Mouse (Mus musculus): ENCODE results near the gene Fbxw27. TPM values are rescaled to one million over a fixed set of nuclear protein-coding genes. Genes with fewer than 3 reads are reported as not detected.
"Not testable (repeated sequence)": the region's sequence is repeated elsewhere in the genome, so short reads cannot be mapped to it uniquely, and the experiment has no call there.

The Fbxw27 gene
- polyA plus RNA-seq, 1 experiment = not detected

DNA sequence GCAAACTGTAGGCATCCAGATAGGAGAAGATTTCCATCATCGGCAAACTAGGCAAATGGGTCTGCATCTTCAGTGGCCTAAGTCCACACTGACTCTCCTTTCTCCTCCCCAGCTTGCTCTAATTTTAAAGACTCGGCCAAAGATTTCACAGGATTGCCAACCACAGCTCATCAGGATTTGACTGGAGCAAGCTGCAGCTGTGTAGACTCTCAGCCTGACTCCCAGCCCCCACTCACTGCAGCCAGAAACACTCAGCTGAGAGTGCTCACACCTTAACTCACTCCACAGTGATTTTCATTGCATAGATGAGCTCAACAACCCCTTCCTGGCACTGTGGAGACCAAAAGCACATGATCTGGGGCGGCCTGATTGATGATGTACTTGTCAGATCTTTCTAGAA, 44.5 kb downstream of the Fbxw27 start, which contains the start of gene Fbxw26:
Gene Fbxw26, minus strand, starts transcription at position 101 of the 400 bp plus-strand sequence.
- H3K4me1 ChIP-seq (ENCODE audit: control insufficient read depth, insufficient read depth, insufficient read length, low read length); H3K27ac ChIP-seq (replicated peaks; ENCODE audit: low read depth, low read length); H3K4me3 ChIP-seq (ENCODE audit: insufficient read depth, low read depth, low read length): not testable (repeated sequence)

Other genes with a start within 250 kb of the Fbxw27 start
- not detected in 2 replicates for gene Fbxw15, start 222.4 kb downstream of the Fbxw27 start, polyA plus RNA-seq (2012; ENCODE audit: insufficient read depth, insufficient read length, missing spikeins)
- gene Fbxw24, start 164.6 kb downstream of the Fbxw27 start, polyA plus RNA-seq (2012; ENCODE audit: insufficient read depth, insufficient read length, missing spikeins) = not detected in 2 replicates
- not detected in 2 replicates for gene Fbxw25, start 126.0 kb downstream of the Fbxw27 start, polyA plus RNA-seq (2012; ENCODE audit: insufficient read depth, insufficient read length, missing spikeins)
- not detected in 2 replicates for gene Fbxw18, start 88.0 kb downstream of the Fbxw27 start, polyA plus RNA-seq (2012; ENCODE audit: insufficient read depth, insufficient read length, missing spikeins)
- gene Fbxw26, start 44.6 kb downstream of the Fbxw27 start, polyA plus RNA-seq (2012; ENCODE audit: insufficient read depth, insufficient read length, missing spikeins) = not detected in 2 replicates
- gene Spink8, start 21.6 kb upstream of the Fbxw27 start, polyA plus RNA-seq (2012; ENCODE audit: insufficient read depth, insufficient read length, missing spikeins) = not detected in 2 replicates
- gene Nme6, start 42.1 kb upstream of the Fbxw27 start, polyA plus RNA-seq (2012; ENCODE audit: insufficient read depth, insufficient read length, missing spikeins) = 11.3 and 12.8 TPM in 2 replicates
- not detected in 2 replicates for gene Camp, start 58.9 kb upstream of the Fbxw27 start, polyA plus RNA-seq (2012; ENCODE audit: insufficient read depth, insufficient read length, missing spikeins)
- gene Cdc25a, start 84.9 kb upstream of the Fbxw27 start, polyA plus RNA-seq (2012; ENCODE audit: insufficient read depth, insufficient read length, missing spikeins) = 1.7 and 4.0 TPM in 2 replicates
- 34.0 and 36.5 TPM in 2 replicates for gene Map4, start 140.8 kb upstream of the Fbxw27 start, polyA plus RNA-seq (2012; ENCODE audit: insufficient read depth, insufficient read length, missing spikeins)

All from brown adipose tissue, adult 24 weeks (tissue).